Mouse (Mus musculus) right cerebral cortex, postnatal 36 days (tissue): ENCODE measurements around the gene Disp3.
A peak's percentile ranks its signal among the peaks of the same experiment; 100 is the strongest.

Source experiments
- DNase-seq, 2 experiments: peaks; one replicate each; pipeline ENCODE4 v3.0.0; 2022; ENCODE audit warnings: low spot score in 2 of 2, mixed read lengths in 1 of 2

The Disp3 gene

GRCm38 (mm10) chr4:148287476-148288054 is at the start of gene Disp3:
Gene Disp3, minus strand, starts transcription at chr4:148287965.
- DNase-seq = no peak

GRCm38 (mm10) chr4:148330269-148330668 is 42.5 kb upstream of the Disp3 start:
- DNase-seq = no peak

GRCm38 (mm10) chr4:148329431-148329830 is 41.7 kb upstream of the Disp3 start:
- DNase-seq = no peak

- DNase-seq = no peak
These were observed 40.5 kb upstream of the Disp3 start for GRCm38 (mm10) chr4:148328237-148328636.

GRCm38 (mm10) chr4:148327266-148327997 is 39.7 kb upstream of the Disp3 start:
- DNase-seq = no peak

- no peak for DNase-seq
These were observed 39.0 kb upstream of the Disp3 start for GRCm38 (mm10) chr4:148326791-148327190.

- DNase-seq = no peak
These were observed 38.2 kb upstream of the Disp3 start for GRCm38 (mm10) chr4:148325951-148326350.

GRCm38 (mm10) chr4:148325057-148325456 is 37.3 kb upstream of the Disp3 start:
- DNase-seq = no peak

GRCm38 (mm10) chr4:148322152-148322551 is 34.4 kb upstream of the Disp3 start:
- peak; percentile 25 to 36 for DNase-seq

GRCm38 (mm10) chr4:148319366-148319765 is 31.6 kb upstream of the Disp3 start:
- DNase-seq = no peak

- no peak for DNase-seq
These were observed 27.8 kb upstream of the Disp3 start for GRCm38 (mm10) chr4:148315377-148316175.

- DNase-seq = peak in 1 of 2 experiments; percentile 40
These were observed 26.6 kb upstream of the Disp3 start for GRCm38 (mm10) chr4:148314396-148314795.

- no peak for DNase-seq
These were observed 25.8 kb upstream of the Disp3 start for GRCm38 (mm10) chr4:148313601-148314000.

GRCm38 (mm10) chr4:148312296-148313116 is 24.7 kb upstream of the Disp3 start:
- no peak for DNase-seq

GRCm38 (mm10) chr4:148310845-148311244 is 23.1 kb upstream of the Disp3 start:
- no peak for DNase-seq

GRCm38 (mm10) chr4:148310126-148310525 is 22.4 kb upstream of the Disp3 start:
- DNase-seq = no peak

GRCm38 (mm10) chr4:148306406-148307083 is 18.8 kb upstream of the Disp3 start:
- no peak for DNase-seq

GRCm38 (mm10) chr4:148298720-148299119 is 11.0 kb upstream of the Disp3 start:
- DNase-seq = no peak

- DNase-seq = peak in 1 of 2 experiments; percentile 69
These were observed 9.9 kb upstream of the Disp3 start for GRCm38 (mm10) chr4:148297640-148298039.

GRCm38 (mm10) chr4:148293319-148293718 is 5.6 kb upstream of the Disp3 start:
- no peak for DNase-seq

GRCm38 (mm10) chr4:148291849-148292248 is 4.1 kb upstream of the Disp3 start:
- no peak for DNase-seq
